Mouse (Mus musculus) erythroid progenitor cell, adult 5-6 weeks (primary cell): ENCODE data around the gene Rab34. TPM values are rescaled to one million over a fixed set of nuclear protein-coding genes. Genes with fewer than 3 reads are reported as not detected.
"Not testable (repeated sequence)": the region's sequence is repeated elsewhere in the genome, so short reads cannot be mapped to it uniquely, and the experiment has no call there.

Experiments
- ATAC-seq: replicated peaks from 2 replicates; pipeline ENCODE4 v1.8.0; 2016; ENCODE audit warnings: moderate number of reproducible peaks, mild to moderate bottlenecking, moderate TSS enrichment, inconsistent platforms; ENCODE audit not compliant: poor library complexity, low FRiP score, severe bottlenecking
- total RNA-seq, 2 experiments: library from RNA; stranded (forward) in 1 of 2; stranded (reverse) in 1 of 2; fragments of 150-400 nt in 1 of 2; fragments of 186-747, 209-891 nt in 1 of 2; gene quantifications; 2 replicates each; pipeline versions ENCODE4 v1.2.3 to v1.2.4; 2015 to 2017; ENCODE audit warnings: low replicate concordance in 2 of 2

Gene Rab34
- total RNA-seq, 2 experiments from 2014 or later, result 2.9 to 7.1 TPM

GRCm38 (mm10) chr11:78177903-78178858 lies 10.0 kb upstream of the Rab34 start:
- ATAC-seq, result peak; percentile 65

- no peak for ATAC-seq
Observed at GRCm38 (mm10) chr11:78178859-78179437, 9.3 kb upstream of the Rab34 start.

GRCm38 (mm10) chr11:78179438-78179999 lies 8.7 kb upstream of the Rab34 start:
- ATAC-seq, result no peak

GRCm38 (mm10) chr11:78180081-78180761 lies 8.0 kb upstream of the Rab34 start:
- no peak for ATAC-seq

GRCm38 (mm10) chr11:78181830-78182357 lies 6.3 kb upstream of the Rab34 start:
- no peak for ATAC-seq

- ATAC-seq, result no peak
Observed at GRCm38 (mm10) chr11:78182450-78182849, 5.8 kb upstream of the Rab34 start.

- peak; percentile 87 for ATAC-seq
Observed at GRCm38 (mm10) chr11:78182961-78183844, 5.0 kb upstream of the Rab34 start, which contains the start of gene Rpl23a. TSS of gene Rpl23a (minus strand) at chr11:78183584.

GRCm38 (mm10) chr11:78183884-78184514 lies 4.2 kb upstream of the Rab34 start:
- no peak for ATAC-seq

GRCm38 (mm10) chr11:78184702-78185101 lies 3.5 kb upstream of the Rab34 start:
- not testable (repeated sequence) for ATAC-seq

GRCm38 (mm10) chr11:78189234-78190040 lies 1.2 kb downstream of the Rab34 start:
- ATAC-seq, result no peak

GRCm38 (mm10) chr11:78190041-78190440 lies 1.8 kb downstream of the Rab34 start:
- no peak for ATAC-seq

- no peak for ATAC-seq
Observed at GRCm38 (mm10) chr11:78193113-78193512, 4.9 kb downstream of the Rab34 start, which contains the start of gene Proca1. TSS of gene Proca1 (plus strand) at chr11:78193392.

- ATAC-seq, result peak; percentile 85
Observed at GRCm38 (mm10) chr11:78194411-78195100, 6.3 kb downstream of the Rab34 start.

- peak; percentile 28; the same call in 1 of the 2 replicates for ATAC-seq
Observed at GRCm38 (mm10) chr11:78195101-78195863, 7.1 kb downstream of the Rab34 start.

- no peak for ATAC-seq
Observed at GRCm38 (mm10) chr11:78202372-78202771, 14.1 kb downstream of the Rab34 start.

GRCm38 (mm10) chr11:78204287-78204686 lies 16.1 kb downstream of the Rab34 start:
- ATAC-seq, result no peak
